Mouse (Mus musculus): Measurements from ENCODE around the gene Slc39a9. TPM values are rescaled to one million over a fixed set of nuclear protein-coding genes. Genes with fewer than 3 reads are reported as not detected.

Gene Slc39a9
- polyA plus RNA-seq, 1 experiment from 2014 or later, result 26.1 TPM

DNA sequence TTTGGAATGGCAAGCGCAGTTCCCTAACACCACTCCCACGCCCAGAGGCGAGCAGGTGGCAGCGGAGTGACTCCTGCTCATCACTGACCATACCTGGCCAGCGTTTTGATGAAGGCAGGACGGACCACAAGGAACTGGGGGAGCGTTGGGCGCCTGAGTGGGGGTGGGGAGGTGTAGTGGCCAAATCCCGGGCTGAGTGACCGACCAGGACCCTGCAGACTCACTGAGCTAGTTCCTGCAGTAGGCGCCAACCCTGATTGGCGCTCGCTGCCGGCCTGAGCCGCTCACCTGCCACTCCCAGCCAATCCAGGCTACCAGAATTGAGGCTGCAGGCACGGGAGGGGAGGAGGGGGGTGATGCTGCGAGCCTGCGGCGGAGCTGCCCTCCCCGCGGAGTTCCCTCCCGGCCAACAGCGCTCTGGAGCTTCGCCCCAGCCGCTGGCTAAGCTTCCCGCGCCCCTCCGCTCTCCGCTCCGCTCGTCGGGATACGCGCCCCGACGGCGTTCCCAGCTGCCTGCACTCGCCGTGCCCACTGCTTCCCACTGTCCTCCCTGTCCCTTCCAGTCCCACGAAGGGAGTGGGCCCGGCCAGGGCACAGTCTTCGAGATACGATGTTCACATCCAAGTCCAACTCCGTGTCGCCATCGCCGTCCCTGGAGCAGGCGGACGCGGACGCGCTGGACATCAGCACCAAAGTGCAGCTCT is 48.7 kb downstream of the Slc39a9 start, which contains the start of gene Plekhd1:
Plekhd1 (plus strand) TSS at position 323 of the 704 bp plus-strand sequence.
- H3K4me3 ChIP-seq (ENCODE audit: low read depth, low read length), result peak within 1 kb of the TSS; percentile 51
- under 1% methylated on average over 51 of the region's 52 CpGs for WGBS
- peaks cover 36% of the 10 kb centered on the region for H3K27me3 ChIP-seq (replicated peaks; ENCODE audit: control insufficient read depth, insufficient read depth, low read length)
- H3K4me2 ChIP-seq (ENCODE audit: low read length), result peak within 1 kb of the TSS; percentile 61
- peaks cover 5% of the 10 kb centered on the region for H3K4me1 ChIP-seq (replicated peaks; ENCODE audit: control insufficient read depth, insufficient read depth, low read length)
- no peaks in the 10 kb centered on the region for H3K36me3 ChIP-seq (ENCODE audit: control insufficient read depth, insufficient read depth, low read length)
- H3K9me3 ChIP-seq (ENCODE audit: control insufficient read depth, low read length), result no peaks in the 10 kb centered on the region
- H3K27ac ChIP-seq (ENCODE audit: low read depth), result peak within 1 kb of the TSS; percentile 70
- DNase-seq (ENCODE audit: low spot score), result peak; percentile 81
- H3K9ac ChIP-seq (ENCODE audit: low read length), result peak within 1 kb of the TSS; percentile 50
- peak; percentile 88 for ATAC-seq (replicated peaks; ENCODE audit: low FRiP score, low TSS enrichment, low read depth)

GRCm38 (mm10) chr12:80693700-80694099 is 50.0 kb downstream of the Slc39a9 start:
- Histone ChIP-seq H3K27me3 (replicated peaks; ENCODE audit: control insufficient read depth, insufficient read depth, low read length) (peaks cover 36% of the 10 kb centered on the region), H3K27ac (ENCODE audit: low read depth) (no peak overlapping the region), H3K9ac (ENCODE audit: low read length) (no peak overlapping the region), H3K4me2 (ENCODE audit: low read length) (peak overlapping the region; percentile 61), H3K36me3 (ENCODE audit: control insufficient read depth, insufficient read depth, low read length) (no peaks in the 10 kb centered on the region), H3K4me1 (replicated peaks; ENCODE audit: control insufficient read depth, insufficient read depth, low read length) (peaks cover 5% of the 10 kb centered on the region), H3K4me3 (ENCODE audit: low read depth, low read length) (peak overlapping the region; percentile 51; the same call in 1 of the 2 replicates), H3K9me3 (ENCODE audit: control insufficient read depth, low read length) (no peaks in the 10 kb centered on the region)
- DNase-seq (ENCODE audit: low spot score) (peak; percentile 68), ATAC-seq (replicated peaks; ENCODE audit: low FRiP score, low TSS enrichment, low read depth) (peak; percentile 24; the same call in 1 of the 2 replicates)
- 36% methylated on average over 2 of the region's 2 CpGs for WGBS

- H3K4me2 ChIP-seq (ENCODE audit: low read length), result no peak overlapping the region
- 82% methylated on average over 3 of the region's 3 CpGs for WGBS
- no peak for ATAC-seq (replicated peaks; ENCODE audit: low FRiP score, low TSS enrichment, low read depth)
These were observed 51.3 kb downstream of the Slc39a9 start for GRCm38 (mm10) chr12:80695004-80695403.

GRCm38 (mm10) chr12:80698526-80699143 is 55.0 kb downstream of the Slc39a9 start:
- ATAC-seq (replicated peaks; ENCODE audit: low FRiP score, low TSS enrichment, low read depth) (no peak), DNase-seq (ENCODE audit: low spot score) (no peak)
- 84% methylated on average over 5 of the region's 5 CpGs for WGBS
- Histone ChIP-seq H3K36me3 (ENCODE audit: control insufficient read depth, insufficient read depth, low read length) (no peaks in the 10 kb centered on the region), H3K27ac (ENCODE audit: low read depth) (no peak overlapping the region), H3K9ac (ENCODE audit: low read length) (no peak overlapping the region), H3K4me3 (ENCODE audit: low read depth, low read length) (no peak overlapping the region), H3K4me2 (ENCODE audit: low read length) (no peak overlapping the region), H3K4me1 (replicated peaks; ENCODE audit: control insufficient read depth, insufficient read depth, low read length) (no peaks in the 10 kb centered on the region), H3K9me3 (ENCODE audit: control insufficient read depth, low read length) (no peaks in the 10 kb centered on the region), H3K27me3 (replicated peaks; ENCODE audit: control insufficient read depth, insufficient read depth, low read length) (peaks cover 7% of the 10 kb centered on the region)

More at GRCm38 (mm10) chr12:80695004-80695403, 51.3 kb downstream of the Slc39a9 start:
- DNase-seq (ENCODE audit: low spot score), result no peak
- Histone ChIP-seq H3K27me3 (replicated peaks; ENCODE audit: control insufficient read depth, insufficient read depth, low read length) (peaks cover 36% of the 10 kb centered on the region), H3K4me3 (ENCODE audit: low read depth, low read length) (no peak overlapping the region), H3K36me3 (ENCODE audit: control insufficient read depth, insufficient read depth, low read length) (no peaks in the 10 kb centered on the region), H3K9ac (ENCODE audit: low read length) (no peak overlapping the region), H3K9me3 (ENCODE audit: control insufficient read depth, low read length) (no peaks in the 10 kb centered on the region), H3K4me1 (replicated peaks; ENCODE audit: control insufficient read depth, insufficient read depth, low read length) (no peaks in the 10 kb centered on the region; the same call in 1 of the 2 replicates), H3K27ac (ENCODE audit: low read depth) (no peak overlapping the region)

DNA sequence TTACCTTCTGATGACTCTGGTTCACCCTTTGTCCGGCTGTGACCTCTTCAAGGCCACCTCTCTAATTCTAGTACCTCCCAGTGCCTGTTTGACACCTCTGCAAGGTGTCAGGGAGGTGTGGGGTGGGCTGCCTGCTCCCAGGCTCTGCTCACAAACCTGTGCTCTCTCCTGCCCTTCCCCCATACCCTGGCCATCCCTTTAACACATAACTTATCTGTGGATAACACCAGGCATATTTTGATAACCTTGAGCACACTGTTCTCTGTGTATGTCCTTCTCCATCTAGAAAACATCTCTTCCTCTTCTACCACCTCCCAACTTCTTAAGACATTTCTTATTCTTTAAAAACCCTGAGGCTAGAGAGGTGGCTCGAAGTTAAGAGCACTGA is 55.5 kb downstream of the Slc39a9 start:
- Histone ChIP-seq H3K4me3 (ENCODE audit: low read depth, low read length) (no peak overlapping the region), H3K27me3 (replicated peaks; ENCODE audit: control insufficient read depth, insufficient read depth, low read length) (0 out of 2 replicates have a peak, but pooled peaks cover 5% of the 10 kb centered on the region), H3K4me2 (ENCODE audit: low read length) (no peak overlapping the region), H3K9ac (ENCODE audit: low read length) (no peak overlapping the region), H3K9me3 (ENCODE audit: control insufficient read depth, low read length) (no peaks in the 10 kb centered on the region), H3K27ac (ENCODE audit: low read depth) (no peak overlapping the region), H3K36me3 (ENCODE audit: control insufficient read depth, insufficient read depth, low read length) (no peaks in the 10 kb centered on the region), H3K4me1 (replicated peaks; ENCODE audit: control insufficient read depth, insufficient read depth, low read length) (no peaks in the 10 kb centered on the region)
- DNase-seq (ENCODE audit: low spot score) (no peak), ATAC-seq (replicated peaks; ENCODE audit: low FRiP score, low TSS enrichment, low read depth) (no peak)
- 67% methylated on average over 2 of the region's 2 CpGs for WGBS

GRCm38 (mm10) chr12:80701332-80701731 is 57.6 kb downstream of the Slc39a9 start:
- no peaks in the 10 kb centered on the region for H3K9me3 ChIP-seq (ENCODE audit: control insufficient read depth, low read length)
- ATAC-seq (replicated peaks; ENCODE audit: low FRiP score, low TSS enrichment, low read depth) (no peak), DNase-seq (ENCODE audit: low spot score) (no peak)
- no peak overlapping the region for H3K4me3 ChIP-seq (ENCODE audit: low read depth, low read length)
- 53% methylated on average over 7 of the region's 7 CpGs for WGBS
- no peaks in the 10 kb centered on the region for H3K36me3 ChIP-seq (ENCODE audit: control insufficient read depth, insufficient read depth, low read length)
- H3K27me3 ChIP-seq (replicated peaks; ENCODE audit: control insufficient read depth, insufficient read depth, low read length), result no peaks in the 10 kb centered on the region
- no peak overlapping the region for H3K9ac ChIP-seq (ENCODE audit: low read length)
- no peak overlapping the region for H3K4me2 ChIP-seq (ENCODE audit: low read length)
- H3K4me1 ChIP-seq (replicated peaks; ENCODE audit: control insufficient read depth, insufficient read depth, low read length), result peaks cover 4% of the 10 kb centered on the region
- H3K27ac ChIP-seq (ENCODE audit: low read depth), result no peak overlapping the region

DNA sequence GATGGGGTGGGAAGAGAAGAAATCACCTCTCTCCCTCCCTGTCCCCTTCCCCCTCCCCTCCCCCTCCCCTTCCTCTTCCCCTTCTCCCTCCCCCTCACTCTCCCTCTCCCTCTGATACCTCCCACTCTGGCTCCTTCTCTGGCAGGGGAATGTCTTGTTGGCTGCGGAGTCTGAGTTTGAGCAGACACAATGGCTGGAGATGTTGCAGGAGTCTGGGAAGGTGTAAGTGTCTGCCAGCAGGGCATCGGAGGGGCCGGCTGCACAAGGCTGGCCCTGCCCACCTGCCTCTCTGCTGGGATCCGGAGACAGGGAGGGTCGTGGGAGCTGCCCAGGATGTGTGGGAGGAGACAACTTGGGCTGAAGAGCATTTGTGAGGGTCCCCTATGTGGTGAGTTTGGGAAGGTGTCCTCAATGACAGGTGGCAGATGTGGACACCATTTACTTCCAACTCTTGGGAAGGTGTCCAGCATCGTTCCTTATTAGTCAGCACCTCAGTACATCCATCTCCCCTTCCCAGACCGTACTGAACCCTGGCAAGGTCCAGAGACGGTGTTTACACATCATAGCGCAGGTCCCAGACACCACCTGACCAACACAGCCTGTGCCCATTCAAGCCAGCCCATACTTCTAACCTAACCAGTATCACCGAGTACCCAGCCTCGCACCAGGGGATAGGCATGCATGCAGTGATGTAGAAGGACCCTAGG is 62.7 kb downstream of the Slc39a9 start:
- peak overlapping the region; percentile 12 for H3K4me2 ChIP-seq (ENCODE audit: low read length)
- H3K36me3 ChIP-seq (ENCODE audit: control insufficient read depth, insufficient read depth, low read length), result no peaks in the 10 kb centered on the region
- WGBS, result 43% methylated on average over 11 of the region's 11 CpGs
- H3K27ac ChIP-seq (ENCODE audit: low read depth), result peak overlapping the region; percentile 34; the same call in 1 of the 2 replicates
- no peaks in the 10 kb centered on the region for H3K27me3 ChIP-seq (replicated peaks; ENCODE audit: control insufficient read depth, insufficient read depth, low read length)
- no peak overlapping the region for H3K4me3 ChIP-seq (ENCODE audit: low read depth, low read length)
- peak; percentile 59 for ATAC-seq (replicated peaks; ENCODE audit: low FRiP score, low TSS enrichment, low read depth)
- H3K9ac ChIP-seq (ENCODE audit: low read length), result no peak overlapping the region
- peaks cover 11% of the 10 kb centered on the region for H3K4me1 ChIP-seq (replicated peaks; ENCODE audit: control insufficient read depth, insufficient read depth, low read length)
- no peaks in the 10 kb centered on the region for H3K9me3 ChIP-seq (ENCODE audit: control insufficient read depth, low read length)
- peak; percentile 66 for DNase-seq (ENCODE audit: low spot score)

DNA sequence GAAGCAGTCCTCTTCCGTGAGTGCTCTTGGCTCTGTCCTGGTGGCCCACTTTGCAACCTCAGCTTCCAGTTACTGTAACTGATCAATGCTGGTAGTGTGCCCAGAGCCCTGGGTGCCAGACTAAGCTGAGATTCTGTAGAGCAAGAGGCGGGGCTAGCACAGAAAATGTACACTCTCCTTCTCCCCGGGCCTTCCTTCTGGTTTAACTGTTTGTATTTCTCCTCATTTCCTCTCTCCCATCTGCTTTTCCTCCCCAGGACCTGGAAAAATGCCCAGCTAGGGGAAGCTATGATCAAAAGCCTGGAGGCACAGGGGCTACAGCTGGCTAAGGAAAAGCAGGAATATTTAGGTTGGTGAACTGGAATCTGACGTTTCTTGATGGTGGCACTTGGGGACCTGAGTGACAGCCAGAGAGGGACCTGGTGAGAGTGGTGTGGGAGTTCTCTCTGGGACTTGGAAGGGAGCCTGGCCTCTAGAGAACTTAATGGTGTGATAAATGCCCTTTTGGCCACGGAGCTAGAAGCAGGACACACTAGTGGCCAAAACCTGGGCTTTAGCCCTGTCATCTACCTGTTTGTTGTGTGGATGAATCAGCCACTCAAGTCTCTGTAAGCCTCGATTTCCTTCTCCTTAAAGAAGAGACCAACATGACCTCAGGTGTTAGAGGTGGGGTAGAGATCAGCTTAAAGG is 63.4 kb downstream of the Slc39a9 start:
- Histone ChIP-seq H3K9me3 (ENCODE audit: control insufficient read depth, low read length) (no peaks in the 10 kb centered on the region), H3K4me3 (ENCODE audit: low read depth, low read length) (no peak overlapping the region), H3K4me2 (ENCODE audit: low read length) (peak overlapping the region; percentile 12), H3K36me3 (ENCODE audit: control insufficient read depth, insufficient read depth, low read length) (no peaks in the 10 kb centered on the region), H3K27me3 (replicated peaks; ENCODE audit: control insufficient read depth, insufficient read depth, low read length) (no peaks in the 10 kb centered on the region), H3K4me1 (replicated peaks; ENCODE audit: control insufficient read depth, insufficient read depth, low read length) (peaks cover 11% of the 10 kb centered on the region), H3K9ac (ENCODE audit: low read length) (no peak overlapping the region), H3K27ac (ENCODE audit: low read depth) (peak overlapping the region; percentile 34; the same call in 1 of the 2 replicates)
- DNase-seq (ENCODE audit: low spot score) (peak; percentile 68), ATAC-seq (replicated peaks; ENCODE audit: low FRiP score, low TSS enrichment, low read depth) (no peak)
- 38% methylated on average over 6 of the region's 6 CpGs for WGBS

Measured in intestine, embryonic 14.5 days (tissue).